Mouse (Mus musculus): ENCODE measurements at regions not wholly inside any gene's neighbourhood (a gene's known extent, or its start where the extent isn't known, plus 50 kb on each side); places are given as distances from the start of the nearest gene placed in this dataset.
A peak's percentile ranks its signal among the peaks of the same experiment; 100 is the strongest.

GRCm38 (mm10) chr12:92509494-92509893, 660.5 kb upstream of the Sel1l start:
- Histone ChIP-seq H3K4me2 (no peak overlapping the region), H3K4me1 (replicated peaks) (no peaks in the 10 kb centered on the region), H3K27me3 (no peaks in the 10 kb centered on the region), H3K27ac (replicated peaks) (no peak overlapping the region), H3K9ac (no peak overlapping the region), H3K36me3 (no peaks in the 10 kb centered on the region), H3K4me3 (no peak overlapping the region), H3K9me3 (no peaks in the 10 kb centered on the region)
- WGBS, result 83% methylated on average over 7 of the region's 7 CpGs
- ATAC-seq (ENCODE audit: low read depth), result no peak

- H3K36me3 ChIP-seq, result no peaks in the 10 kb centered on the region
- H3K9ac ChIP-seq, result no peak overlapping the region
- no peaks in the 10 kb centered on the region for H3K4me1 ChIP-seq (replicated peaks)
- WGBS, result 85% methylated on average over 5 of the region's 5 CpGs
- no peak overlapping the region for H3K4me3 ChIP-seq
- no peaks in the 10 kb centered on the region for H3K27me3 ChIP-seq
- H3K27ac ChIP-seq (replicated peaks), result no peak overlapping the region
- no peak for ATAC-seq (ENCODE audit: low read depth)
- no peak overlapping the region for H3K4me2 ChIP-seq
- no peaks in the 10 kb centered on the region for H3K9me3 ChIP-seq
These were observed 660.0 kb upstream of the Sel1l start for GRCm38 (mm10) chr12:92508796-92509489.

- no peak for ATAC-seq (ENCODE audit: low read depth)
- WGBS, result 80% methylated on average over 1 of the region's 1 CpGs
- no peaks in the 10 kb centered on the region for H3K4me1 ChIP-seq (replicated peaks)
- no peaks in the 10 kb centered on the region for H3K36me3 ChIP-seq
- no peak overlapping the region for H3K27ac ChIP-seq (replicated peaks)
- H3K27me3 ChIP-seq, result no peaks in the 10 kb centered on the region
- no peak overlapping the region for H3K4me3 ChIP-seq
- no peaks in the 10 kb centered on the region for H3K9me3 ChIP-seq
- no peak overlapping the region for H3K9ac ChIP-seq
- no peak overlapping the region for H3K4me2 ChIP-seq
These were observed 635.0 kb upstream of the Sel1l start for GRCm38 (mm10) chr12:92483984-92484383.

DNA sequence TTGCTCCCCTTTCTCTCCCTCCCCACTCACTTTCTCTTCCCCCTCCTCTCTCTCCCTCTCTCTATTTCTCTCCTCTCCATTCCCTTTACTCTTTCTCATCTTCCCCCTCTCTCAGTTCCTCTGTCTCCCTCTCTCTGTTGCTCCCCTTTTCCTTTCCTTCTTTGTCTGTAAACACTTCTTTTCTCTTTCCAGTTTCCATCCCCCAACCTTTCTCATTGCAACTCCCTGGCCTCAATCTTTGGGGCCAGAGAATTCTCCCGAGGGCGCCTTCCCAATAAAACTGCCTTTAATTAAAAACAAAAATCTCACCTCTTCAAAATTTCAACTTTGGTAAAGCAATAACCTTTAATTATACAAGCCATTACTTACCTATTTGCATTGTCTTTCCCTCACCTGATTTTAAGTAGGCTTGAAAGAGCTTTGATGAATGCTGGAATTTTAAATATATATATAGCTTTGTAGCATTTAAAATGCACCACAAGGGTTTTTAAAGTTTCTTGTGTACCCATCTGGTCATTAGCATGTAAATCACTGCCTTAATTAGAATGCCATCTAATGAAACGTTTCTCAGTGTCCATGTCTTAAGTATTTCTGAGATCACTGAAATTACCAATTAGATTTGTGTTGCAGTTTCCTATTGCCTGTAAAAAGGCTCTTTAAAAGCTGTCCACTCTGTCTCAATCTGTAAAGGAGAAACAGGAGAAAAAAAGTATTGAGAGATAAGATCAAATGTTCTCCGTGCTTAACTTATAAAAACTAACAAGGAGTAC, 625.5 kb upstream of the Sel1l start:
- no peak overlapping the region for H3K9ac ChIP-seq
- WGBS, result 57% methylated on average over 4 of the region's 4 CpGs
- no peak overlapping the region for H3K4me2 ChIP-seq
- no peak overlapping the region for H3K4me3 ChIP-seq
- H3K36me3 ChIP-seq, result no peaks in the 10 kb centered on the region
- H3K27ac ChIP-seq (replicated peaks), result no peak overlapping the region
- H3K9me3 ChIP-seq, result no peaks in the 10 kb centered on the region
- H3K27me3 ChIP-seq, result no peaks in the 10 kb centered on the region
- ATAC-seq (ENCODE audit: low read depth), result no peak
- no peaks in the 10 kb centered on the region for H3K4me1 ChIP-seq (replicated peaks)

DNA sequence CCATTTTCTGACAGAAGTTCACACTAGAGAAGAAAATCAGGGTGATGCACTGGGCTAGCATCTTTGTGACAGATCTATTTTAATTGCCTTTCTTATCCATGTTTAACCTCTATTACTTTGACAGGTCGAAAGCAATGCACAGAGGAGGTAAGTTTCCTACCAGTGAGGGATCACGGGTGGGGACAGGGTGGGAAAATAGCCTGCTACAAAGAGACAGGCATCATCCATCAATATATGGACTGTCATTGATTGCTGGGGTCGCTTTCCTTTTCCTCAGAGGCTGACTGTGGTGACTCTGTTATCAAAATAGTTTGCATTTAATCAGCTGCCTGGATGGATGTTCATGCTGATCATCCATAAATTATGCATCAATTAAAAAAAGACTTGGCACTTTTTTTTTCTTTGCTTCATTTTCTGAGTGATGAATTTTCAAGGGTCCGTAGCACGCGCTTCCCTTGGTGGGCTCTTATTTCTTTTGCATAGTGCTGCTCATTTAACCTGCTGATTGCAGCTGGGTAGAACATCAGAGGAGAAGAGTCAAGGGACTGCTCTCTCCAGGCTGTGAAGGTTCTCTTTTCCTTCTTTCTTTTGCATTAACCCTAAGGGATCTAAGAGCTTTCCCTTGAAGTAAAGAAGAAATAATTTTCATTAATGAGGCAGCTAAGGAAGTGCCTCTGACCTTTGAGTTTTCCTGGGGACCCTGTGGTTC, 602.3 kb upstream of the Sel1l start:
- no peaks in the 10 kb centered on the region for H3K4me1 ChIP-seq (replicated peaks)
- no peaks in the 10 kb centered on the region for H3K27me3 ChIP-seq
- no peaks in the 10 kb centered on the region for H3K9me3 ChIP-seq
- no peak overlapping the region for H3K4me2 ChIP-seq
- H3K27ac ChIP-seq (replicated peaks), result no peak overlapping the region
- H3K9ac ChIP-seq, result no peak overlapping the region
- 55% methylated on average over 6 of the region's 6 CpGs for WGBS
- H3K4me3 ChIP-seq, result no peak overlapping the region
- no peaks in the 10 kb centered on the region for H3K36me3 ChIP-seq
- ATAC-seq (ENCODE audit: low read depth), result no peak

- 33% methylated on average over 4 of the region's 4 CpGs for WGBS
- H3K9ac ChIP-seq, result no peak overlapping the region
- no peak overlapping the region for H3K4me3 ChIP-seq
- no peaks in the 10 kb centered on the region; the same call in 1 of the 2 replicates for H3K4me1 ChIP-seq (replicated peaks)
- 0 out of 2 replicates have a peak, but pooled peaks have one; percentile 47 for ATAC-seq (ENCODE audit: low read depth)
- H3K36me3 ChIP-seq, result no peaks in the 10 kb centered on the region
- H3K4me2 ChIP-seq, result no peak overlapping the region
- no peaks in the 10 kb centered on the region for H3K9me3 ChIP-seq
- H3K27me3 ChIP-seq, result no peaks in the 10 kb centered on the region
- no peak overlapping the region for H3K27ac ChIP-seq (replicated peaks)
These were observed 569.5 kb upstream of the Sel1l start for GRCm38 (mm10) chr12:92418458-92418857.

DNA sequence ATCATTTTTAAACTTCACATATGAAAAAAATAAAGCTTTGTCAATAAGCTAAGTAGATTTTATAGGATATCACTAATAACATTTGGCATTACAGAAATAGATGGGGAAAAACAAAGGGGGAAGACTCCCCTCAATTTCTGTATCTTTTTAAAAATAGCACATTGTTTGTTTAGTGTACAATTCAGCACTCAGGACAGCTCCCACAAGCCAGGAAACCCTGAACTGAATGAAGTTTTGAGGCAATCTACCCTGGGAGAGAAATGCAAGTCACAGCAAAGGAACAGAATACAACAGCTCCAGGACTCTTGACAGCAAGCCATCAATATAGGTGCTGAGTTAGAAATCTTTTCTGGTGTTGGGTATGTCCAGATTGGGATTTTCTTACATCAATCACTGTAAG, 556.5 kb upstream of the Sel1l start:
- no peaks in the 10 kb centered on the region for H3K9me3 ChIP-seq
- no peak for ATAC-seq (ENCODE audit: low read depth)

GRCm38 (mm10) chr12:92400987-92401386, 552.0 kb upstream of the Sel1l start:
- Histone ChIP-seq H3K27me3 (no peaks in the 10 kb centered on the region), H3K4me2 (no peak overlapping the region), H3K27ac (replicated peaks) (no peak overlapping the region), H3K36me3 (no peaks in the 10 kb centered on the region), H3K4me3 (no peak overlapping the region), H3K9ac (no peak overlapping the region), H3K9me3 (no peaks in the 10 kb centered on the region), H3K4me1 (replicated peaks) (no peaks in the 10 kb centered on the region)
- no peak for ATAC-seq (ENCODE audit: low read depth)
- 22% methylated on average over 1 of the region's 1 CpGs for WGBS

More for the DNA sequence above, 556.5 kb upstream of the Sel1l start:
- Histone ChIP-seq H3K4me3 (no peak overlapping the region), H3K9ac (no peak overlapping the region), H3K27me3 (no peaks in the 10 kb centered on the region), H3K4me1 (replicated peaks) (no peaks in the 10 kb centered on the region), H3K36me3 (no peaks in the 10 kb centered on the region), H3K4me2 (no peak overlapping the region), H3K27ac (replicated peaks) (no peak overlapping the region)

DNA sequence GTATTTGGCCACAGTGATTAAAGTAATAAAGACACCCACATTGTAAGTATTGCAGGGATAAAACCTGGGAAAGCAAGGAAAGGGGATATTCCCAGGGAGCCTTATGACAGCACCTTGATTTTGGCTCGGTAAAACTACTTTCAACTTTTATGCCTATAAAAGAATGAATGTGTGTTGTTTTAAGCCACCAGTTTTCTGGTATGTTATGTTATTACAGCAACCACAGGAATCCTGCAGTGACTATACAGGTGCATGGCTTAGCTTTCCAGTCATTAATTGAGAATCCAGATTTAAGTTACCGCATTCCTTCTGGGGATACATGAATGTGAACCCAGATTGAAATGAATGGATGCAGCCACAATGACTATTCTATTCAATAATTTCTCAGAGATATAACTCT, 537.2 kb upstream of the Sel1l start:
- Histone ChIP-seq H3K4me2 (no peak overlapping the region), H3K36me3 (no peaks in the 10 kb centered on the region), H3K9me3 (no peaks in the 10 kb centered on the region), H3K27ac (replicated peaks) (no peak overlapping the region), H3K4me3 (no peak overlapping the region), H3K4me1 (replicated peaks) (no peaks in the 10 kb centered on the region; the same call in 1 of the 2 replicates), H3K9ac (no peak overlapping the region), H3K27me3 (no peaks in the 10 kb centered on the region)
- WGBS, result 90% methylated on average over 2 of the region's 2 CpGs
- no peak for ATAC-seq (ENCODE audit: low read depth)

- Histone ChIP-seq H3K4me3 (no peak overlapping the region), H3K4me2 (no peak overlapping the region), H3K27ac (replicated peaks) (no peak overlapping the region), H3K9ac (no peak overlapping the region), H3K9me3 (no peaks in the 10 kb centered on the region), H3K27me3 (no peaks in the 10 kb centered on the region), H3K4me1 (replicated peaks) (no peaks in the 10 kb centered on the region; the same call in 1 of the 2 replicates), H3K36me3 (no peaks in the 10 kb centered on the region)
- no peak for ATAC-seq (ENCODE audit: low read depth)
- WGBS, result 16% methylated on average over 5 of the region's 5 CpGs
These were observed 535.4 kb upstream of the Sel1l start for GRCm38 (mm10) chr12:92384266-92384937.

- Histone ChIP-seq H3K4me2 (no peak overlapping the region), H3K4me1 (replicated peaks) (no peaks in the 10 kb centered on the region; the same call in 1 of the 2 replicates), H3K9ac (no peak overlapping the region), H3K4me3 (no peak overlapping the region), H3K27ac (replicated peaks) (no peak overlapping the region), H3K9me3 (no peaks in the 10 kb centered on the region), H3K36me3 (no peaks in the 10 kb centered on the region), H3K27me3 (no peaks in the 10 kb centered on the region)
- ATAC-seq (ENCODE audit: low read depth), result no peak
- WGBS, result 61% methylated on average over 3 of the region's 3 CpGs
These were observed 530.2 kb upstream of the Sel1l start for GRCm38 (mm10) chr12:92379130-92379529.

DNA sequence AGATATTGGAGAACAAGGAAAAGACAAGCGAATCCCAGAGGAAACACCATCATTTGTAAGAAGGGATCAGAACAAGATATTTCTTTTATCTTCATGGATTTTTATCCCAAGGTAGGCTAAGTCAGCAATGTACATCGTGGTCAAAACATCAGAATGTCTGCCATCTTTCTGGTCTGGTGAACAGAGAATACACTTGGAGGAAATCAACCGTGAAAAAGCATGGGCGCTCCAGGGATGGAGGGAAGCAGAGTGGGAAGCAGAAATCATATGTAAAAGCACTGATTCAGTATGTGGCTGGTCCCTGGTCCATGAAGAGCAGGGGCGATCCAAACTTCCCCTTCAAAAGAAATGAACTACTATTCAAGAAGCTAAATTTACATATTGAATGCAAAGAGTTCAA, 517.0 kb upstream of the Sel1l start:
- H3K27ac ChIP-seq (replicated peaks), result no peak overlapping the region
- no peaks in the 10 kb centered on the region for H3K9me3 ChIP-seq
- no peak overlapping the region for H3K4me3 ChIP-seq
- no peak overlapping the region for H3K4me2 ChIP-seq
- 80% methylated on average over 5 of the region's 5 CpGs for WGBS
- H3K4me1 ChIP-seq (replicated peaks), result no peaks in the 10 kb centered on the region
- no peaks in the 10 kb centered on the region for H3K27me3 ChIP-seq
- H3K9ac ChIP-seq, result no peak overlapping the region
- H3K36me3 ChIP-seq, result no peaks in the 10 kb centered on the region
- ATAC-seq (ENCODE audit: low read depth), result no peak
